Mouse (Mus musculus) midbrain, postnatal 0 days (tissue): ENCODE measurements around the gene Gzmm. TPM values are rescaled to one million over a fixed set of nuclear protein-coding genes. Genes with fewer than 3 reads are reported as not detected.

ENCODE experiments used
- ATAC-seq: fragments of 200-750 bp; cut with Nextera tagmentation; 2 replicates; pipeline ENCODE4 v1.8.0; 2017; ENCODE audit warnings: moderate number of reproducible peaks, mild to moderate bottlenecking, moderate TSS enrichment, moderate library complexity; ENCODE audit not compliant: low FRiP score
- DNase-seq: peaks from one replicate; pipeline ENCODE4 v3.0.0-alpha.2; 2015; ENCODE audit warnings: low spot score
- H3K27ac ChIP-seq: fragments of 300-500 bp; sonication (generic); 2 replicates; pipeline ENCODE4 v1.5.1; 2014; ENCODE audit warnings: low read depth, mild to moderate bottlenecking, low read length, mixed read lengths
- H3K27me3 ChIP-seq: fragments of 300-500 bp; sonication (generic); 2 replicates; pipeline ENCODE4 v1.6.1; 2014; ENCODE audit warnings: low read length, control low read depth, mixed read lengths; ENCODE audit not compliant: insufficient read depth
- H3K36me3 ChIP-seq: fragments of 300-500 bp; sonication (generic); 2 replicates; pipeline ENCODE4 v1.6.1; 2014; ENCODE audit warnings: low read length, control low read depth, mixed read lengths; ENCODE audit not compliant: insufficient read depth
- H3K4me1 ChIP-seq: fragments of 300-500 bp; sonication (generic); 2 replicates; pipeline ENCODE4 v1.6.1; 2014; ENCODE audit warnings: mild to moderate bottlenecking, control low read depth, antibody characterized with exemption, low read length, mixed read lengths; ENCODE audit not compliant: insufficient read depth
- H3K4me2 ChIP-seq: fragments of 300-500 bp; sonication (generic); 2 replicates; pipeline ENCODE4 v1.6.1; 2014; ENCODE audit warnings: low read depth, mild to moderate bottlenecking, low read length, mixed read lengths; ENCODE audit not compliant: poor library complexity, severe bottlenecking
- H3K4me3 ChIP-seq: fragments of 300-500 bp; sonication (generic); 2 replicates; pipeline ENCODE4 v1.5.1; 2014; ENCODE audit warnings: low read depth, mild to moderate bottlenecking, low read length, moderate library complexity
- H3K9ac ChIP-seq: fragments of 300-500 bp; sonication (generic); replicated peaks from 2 replicates; pipeline ENCODE4 v1.6.1; 2014; ENCODE audit warnings: mild to moderate bottlenecking, low read length, moderate library complexity, mixed read lengths; ENCODE audit not compliant: poor library complexity, severe bottlenecking
- H3K9me3 ChIP-seq: fragments of 300-500 bp; sonication (generic); 2 replicates; pipeline ENCODE4 v1.6.1; 2016; ENCODE audit warnings: low read length, control low read depth
- CTCF ChIP-seq: IDR thresholded peaks from 2 replicates; pipeline ENCODE4 v1.5.1; 2016; ENCODE audit warnings: antibody characterized with exemption, mild to moderate bottlenecking
- WGBS: fragments of 180-500 bp; shearing (Covaris S2); extraction: QIAGEN DNeasy Blood & Tissue Kit; methylation state at CpG from one replicate; pipeline ENCODE4 v1.1.7; 2014; 5-methylcytosine and 5-hydroxymethylcytosine counted together
- polyA plus RNA-seq: library from polyadenylated mRNA; unstranded; fragments of >200 nt; fragmentation: Nextera tagmentation; extraction: Ambion mirVana; gene quantifications from 2 replicates; pipeline ENCODE4 v1.2.1, GENCODE M21; 2015
- total RNA-seq: library from RNA; depleted of rRNA; stranded (reverse); fragments of >200 nt; gene quantifications from 2 replicates; pipeline ENCODE4 v1.2.3, GENCODE M21; 2014; rRNA removed

Gzmm gene
- total RNA-seq (0.66 and 0.85 TPM in 2 replicates), polyA plus RNA-seq (1.2 and 1.4 TPM in 2 replicates)

GRCm38 (mm10) chr10:79688720-79689119, at the start of gene Gzmm:
Gene Gzmm (plus strand): TSS chr10:79689020.
- ATAC-seq (no peak), DNase-seq (no peak)
- peaks cover 45% of the 10 kb centered on the region for H3K36me3 ChIP-seq
- no peak within 1 kb of the TSS for H3K4me2 ChIP-seq
- H3K4me3 ChIP-seq = no peak within 1 kb of the TSS
- no peak within 1 kb of the TSS for H3K27ac ChIP-seq
- TF ChIP-seq CTCF = no peak
- H3K4me1 ChIP-seq = peaks cover 5% of the 10 kb centered on the region
- H3K9me3 ChIP-seq = no peaks in the 10 kb centered on the region
- H3K27me3 ChIP-seq = no peaks in the 10 kb centered on the region
- 87% methylated on average over 4 of the region's 4 CpGs for WGBS
- no peak within 1 kb of the TSS for H3K9ac ChIP-seq

GRCm38 (mm10) chr10:79645711-79646110, 43.1 kb upstream of the Gzmm start, which contains the start of gene Odf3l2:
Gene Odf3l2 (minus strand): TSS chr10:79645738.
- TF ChIP-seq CTCF = no peak
- no peaks in the 10 kb centered on the region for H3K9me3 ChIP-seq
- no peaks in the 10 kb centered on the region for H3K27me3 ChIP-seq
- H3K36me3 ChIP-seq = no peaks in the 10 kb centered on the region
- DNase-seq = no peak
- H3K27ac ChIP-seq = no peak within 1 kb of the TSS
- no peak within 1 kb of the TSS for H3K4me2 ChIP-seq
- no peak for ATAC-seq
- H3K9ac ChIP-seq = no peak within 1 kb of the TSS
- H3K4me1 ChIP-seq = no peaks in the 10 kb centered on the region
- WGBS = 74% methylated on average over 8 of the region's 8 CpGs
- H3K4me3 ChIP-seq = no peak within 1 kb of the TSS

- DNase-seq (peak; percentile 77), ATAC-seq (no peak)
- Histone ChIP-seq H3K36me3 (no peaks in the 10 kb centered on the region), H3K4me2 (no peak overlapping the region), H3K9me3 (no peaks in the 10 kb centered on the region), H3K4me1 (peaks cover 1% of the 10 kb centered on the region; the same call in 1 of the 2 replicates), H3K27ac (no peak overlapping the region), H3K4me3 (no peak overlapping the region), H3K9ac (no peak overlapping the region), H3K27me3 (no peaks in the 10 kb centered on the region)
- WGBS = 33% methylated on average over 7 of the region's 7 CpGs
- TF ChIP-seq CTCF = peak; percentile 95
These were observed 39.6 kb upstream of the Gzmm start for GRCm38 (mm10) chr10:79649070-79649751.

GRCm38 (mm10) chr10:79652789-79653188, 36.0 kb upstream of the Gzmm start:
- Histone ChIP-seq H3K4me2 (no peak overlapping the region), H3K27ac (no peak overlapping the region), H3K4me3 (no peak overlapping the region), H3K9me3 (no peaks in the 10 kb centered on the region), H3K4me1 (peaks cover 18% of the 10 kb centered on the region; the same call in 1 of the 2 replicates), H3K9ac (no peak overlapping the region), H3K36me3 (no peaks in the 10 kb centered on the region), H3K27me3 (no peaks in the 10 kb centered on the region)
- 80% methylated on average over 7 of the region's 7 CpGs for WGBS
- ATAC-seq (no peak), DNase-seq (no peak)
- TF ChIP-seq CTCF = no peak

GRCm38 (mm10) chr10:79654946-79655395, 33.8 kb upstream of the Gzmm start:
- no peak overlapping the region for H3K4me2 ChIP-seq

GRCm38 (mm10) chr10:79658829-79659228, 30.0 kb upstream of the Gzmm start:
- peaks cover 18% of the 10 kb centered on the region; the same call in 1 of the 2 replicates for H3K4me1 ChIP-seq
- ATAC-seq (no peak), DNase-seq (no peak)
- no peaks in the 10 kb centered on the region for H3K36me3 ChIP-seq
- peak; percentile 59 for TF ChIP-seq CTCF
- H3K9me3 ChIP-seq = no peaks in the 10 kb centered on the region
- H3K9ac ChIP-seq = no peak overlapping the region
- no peaks in the 10 kb centered on the region for H3K27me3 ChIP-seq
- H3K4me2 ChIP-seq = no peak overlapping the region
- WGBS = 9% methylated on average over 4 of the region's 4 CpGs
- no peak overlapping the region for H3K27ac ChIP-seq
- H3K4me3 ChIP-seq = no peak overlapping the region

More at GRCm38 (mm10) chr10:79654946-79655395, 33.8 kb upstream of the Gzmm start:
- H3K4me1 ChIP-seq = peaks cover 18% of the 10 kb centered on the region; the same call in 1 of the 2 replicates
- 0% methylated on average over 1 of the region's 1 CpGs for WGBS
- ATAC-seq = peak; percentile 90
- no peaks in the 10 kb centered on the region for H3K9me3 ChIP-seq
- TF ChIP-seq CTCF = no peak
- no peaks in the 10 kb centered on the region for H3K36me3 ChIP-seq
- H3K27ac ChIP-seq = peak overlapping the region; percentile 83
- H3K27me3 ChIP-seq = no peaks in the 10 kb centered on the region
- no peak overlapping the region for H3K9ac ChIP-seq
- peak; percentile 75 for DNase-seq
- no peak overlapping the region for H3K4me3 ChIP-seq
